Mouse (Mus musculus): ENCODE measurements around the gene Ssbp2. TPM values are rescaled to one million over a fixed set of nuclear protein-coding genes. Genes with fewer than 3 reads are reported as not detected.

Ssbp2 gene
- polyA plus RNA-seq, 1 experiment from 2014 or later, result 210 TPM

GRCm38 (mm10) chr13:91540145-91541068 is 80.3 kb downstream of the Ssbp2 start:
- ATAC-seq (ENCODE audit: insufficient number of reproducible peaks, insufficient read depth, low FRiP score, low TSS enrichment), result no peak
- H3K27ac ChIP-seq, result no peak overlapping the region
- WGBS, result 92% methylated on average over 2 of the region's 2 CpGs

GRCm38 (mm10) chr13:91541069-91541429 is 81.0 kb downstream of the Ssbp2 start:
- Histone ChIP-seq H3K36me3 (peaks cover 26% of the 10 kb centered on the region; the same call in 1 of the 2 replicates), H3K27ac (no peak overlapping the region), H3K4me1 (no peaks in the 10 kb centered on the region), H3K9me3 (no peaks in the 10 kb centered on the region), H3K27me3 (no peaks in the 10 kb centered on the region), H3K4me2 (replicated peaks) (no peak overlapping the region), H3K9ac (no peak overlapping the region), H3K4me3 (no peak overlapping the region)
- WGBS, result 94% methylated on average over 6 of the region's 6 CpGs
- ATAC-seq (ENCODE audit: insufficient number of reproducible peaks, insufficient read depth, low FRiP score, low TSS enrichment), result no peak

More at GRCm38 (mm10) chr13:91540145-91541068, 80.3 kb downstream of the Ssbp2 start:
- no peaks in the 10 kb centered on the region for H3K4me1 ChIP-seq
- no peak overlapping the region for H3K4me3 ChIP-seq
- H3K27me3 ChIP-seq, result no peaks in the 10 kb centered on the region
- no peak overlapping the region for H3K4me2 ChIP-seq (replicated peaks)
- no peak overlapping the region for H3K9ac ChIP-seq
- H3K9me3 ChIP-seq, result no peaks in the 10 kb centered on the region
- H3K36me3 ChIP-seq, result peaks cover 26% of the 10 kb centered on the region; the same call in 1 of the 2 replicates

- Histone ChIP-seq H3K4me3 (no peak overlapping the region), H3K27ac (no peak overlapping the region), H3K4me1 (no peaks in the 10 kb centered on the region), H3K4me2 (replicated peaks) (no peak overlapping the region), H3K36me3 (peaks cover 20% of the 10 kb centered on the region; the same call in 1 of the 2 replicates), H3K9me3 (no peaks in the 10 kb centered on the region), H3K9ac (no peak overlapping the region), H3K27me3 (no peaks in the 10 kb centered on the region)
- no peak for ATAC-seq (ENCODE audit: insufficient number of reproducible peaks, insufficient read depth, low FRiP score, low TSS enrichment)
- 80% methylated on average over 5 of the region's 5 CpGs for WGBS
Observed at GRCm38 (mm10) chr13:91543555-91543954, 83.5 kb downstream of the Ssbp2 start.

- no peak overlapping the region for H3K4me3 ChIP-seq
- peaks cover 10% of the 10 kb centered on the region; the same call in 1 of the 2 replicates for H3K36me3 ChIP-seq
- H3K4me1 ChIP-seq, result no peaks in the 10 kb centered on the region
- H3K4me2 ChIP-seq (replicated peaks), result no peak overlapping the region
- no peak for ATAC-seq (ENCODE audit: insufficient number of reproducible peaks, insufficient read depth, low FRiP score, low TSS enrichment)
- H3K9me3 ChIP-seq, result no peaks in the 10 kb centered on the region
- WGBS, result 72% methylated on average over 6 of the region's 6 CpGs
- H3K27ac ChIP-seq, result no peak overlapping the region
- H3K9ac ChIP-seq, result no peak overlapping the region
- H3K27me3 ChIP-seq, result no peaks in the 10 kb centered on the region
Observed at GRCm38 (mm10) chr13:91564047-91564446, 104.0 kb downstream of the Ssbp2 start.

GRCm38 (mm10) chr13:91564755-91565154 is 104.7 kb downstream of the Ssbp2 start:
- peaks cover 13% of the 10 kb centered on the region; the same call in 1 of the 2 replicates for H3K36me3 ChIP-seq
- no peak overlapping the region for H3K4me3 ChIP-seq
- no peaks in the 10 kb centered on the region for H3K4me1 ChIP-seq
- H3K4me2 ChIP-seq (replicated peaks), result no peak overlapping the region
- H3K27me3 ChIP-seq, result no peaks in the 10 kb centered on the region
- 83% methylated on average over 6 of the region's 6 CpGs for WGBS
- H3K9me3 ChIP-seq, result no peaks in the 10 kb centered on the region
- ATAC-seq (ENCODE audit: insufficient number of reproducible peaks, insufficient read depth, low FRiP score, low TSS enrichment), result no peak
- no peak overlapping the region for H3K27ac ChIP-seq
- H3K9ac ChIP-seq, result no peak overlapping the region

GRCm38 (mm10) chr13:91581504-91581903 is 121.4 kb downstream of the Ssbp2 start:
- no peak overlapping the region for H3K27ac ChIP-seq
- no peaks in the 10 kb centered on the region for H3K27me3 ChIP-seq
- no peak for ATAC-seq (ENCODE audit: insufficient number of reproducible peaks, insufficient read depth, low FRiP score, low TSS enrichment)
- no peak overlapping the region for H3K4me2 ChIP-seq (replicated peaks)
- no peaks in the 10 kb centered on the region for H3K36me3 ChIP-seq
- no peaks in the 10 kb centered on the region for H3K4me1 ChIP-seq
- no peak overlapping the region for H3K9ac ChIP-seq
- H3K9me3 ChIP-seq, result no peaks in the 10 kb centered on the region
- H3K4me3 ChIP-seq, result no peak overlapping the region

GRCm38 (mm10) chr13:91582212-91582611 is 122.1 kb downstream of the Ssbp2 start:
- Histone ChIP-seq H3K9me3 (no peaks in the 10 kb centered on the region), H3K36me3 (no peaks in the 10 kb centered on the region), H3K4me3 (no peak overlapping the region), H3K9ac (no peak overlapping the region), H3K4me1 (no peaks in the 10 kb centered on the region), H3K27me3 (no peaks in the 10 kb centered on the region), H3K27ac (no peak overlapping the region), H3K4me2 (replicated peaks) (no peak overlapping the region)
- no peak for ATAC-seq (ENCODE audit: insufficient number of reproducible peaks, insufficient read depth, low FRiP score, low TSS enrichment)

- Histone ChIP-seq H3K9ac (no peak overlapping the region), H3K9me3 (no peaks in the 10 kb centered on the region), H3K4me1 (no peaks in the 10 kb centered on the region), H3K4me2 (replicated peaks) (no peak overlapping the region), H3K36me3 (no peaks in the 10 kb centered on the region), H3K4me3 (no peak overlapping the region), H3K27ac (no peak overlapping the region), H3K27me3 (no peaks in the 10 kb centered on the region)
- ATAC-seq (ENCODE audit: insufficient number of reproducible peaks, insufficient read depth, low FRiP score, low TSS enrichment), result no peak
- WGBS, result 72% methylated on average over 5 of the region's 5 CpGs
Observed at GRCm38 (mm10) chr13:91586368-91586767, 126.3 kb downstream of the Ssbp2 start.

GRCm38 (mm10) chr13:91588475-91588874 is 128.4 kb downstream of the Ssbp2 start:
- WGBS, result 74% methylated on average over 2 of the region's 2 CpGs
- Histone ChIP-seq H3K4me1 (no peaks in the 10 kb centered on the region), H3K27ac (no peak overlapping the region), H3K36me3 (no peaks in the 10 kb centered on the region; the same call in 1 of the 2 replicates), H3K4me2 (replicated peaks) (no peak overlapping the region), H3K27me3 (no peaks in the 10 kb centered on the region), H3K9me3 (no peaks in the 10 kb centered on the region), H3K9ac (no peak overlapping the region), H3K4me3 (no peak overlapping the region)
- ATAC-seq (ENCODE audit: insufficient number of reproducible peaks, insufficient read depth, low FRiP score, low TSS enrichment), result no peak

GRCm38 (mm10) chr13:91591863-91592262 is 131.8 kb downstream of the Ssbp2 start:
- no peak overlapping the region for H3K4me3 ChIP-seq
- H3K4me1 ChIP-seq, result no peaks in the 10 kb centered on the region
- H3K27ac ChIP-seq, result no peak overlapping the region
- no peaks in the 10 kb centered on the region for H3K27me3 ChIP-seq
- no peaks in the 10 kb centered on the region; the same call in 1 of the 2 replicates for H3K36me3 ChIP-seq
- H3K4me2 ChIP-seq (replicated peaks), result no peak overlapping the region
- no peak for ATAC-seq (ENCODE audit: insufficient number of reproducible peaks, insufficient read depth, low FRiP score, low TSS enrichment)
- 82% methylated on average over 4 of the region's 4 CpGs for WGBS
- H3K9ac ChIP-seq, result no peak overlapping the region
- no peaks in the 10 kb centered on the region for H3K9me3 ChIP-seq

- H3K9me3 ChIP-seq, result no peaks in the 10 kb centered on the region
- H3K4me3 ChIP-seq, result no peak overlapping the region
- WGBS, result 85% methylated on average over 1 of the region's 1 CpGs
- H3K27ac ChIP-seq, result no peak overlapping the region
- H3K4me1 ChIP-seq, result no peaks in the 10 kb centered on the region
- no peak overlapping the region for H3K9ac ChIP-seq
- H3K4me2 ChIP-seq (replicated peaks), result no peak overlapping the region
- no peaks in the 10 kb centered on the region; the same call in 1 of the 2 replicates for H3K36me3 ChIP-seq
- H3K27me3 ChIP-seq, result no peaks in the 10 kb centered on the region
- ATAC-seq (ENCODE audit: insufficient number of reproducible peaks, insufficient read depth, low FRiP score, low TSS enrichment), result no peak
Observed at GRCm38 (mm10) chr13:91595284-91595683, 135.2 kb downstream of the Ssbp2 start.

- peaks cover 3% of the 10 kb centered on the region; the same call in 1 of the 2 replicates for H3K36me3 ChIP-seq
- no peak overlapping the region for H3K4me2 ChIP-seq (replicated peaks)
- ATAC-seq (ENCODE audit: insufficient number of reproducible peaks, insufficient read depth, low FRiP score, low TSS enrichment), result no peak
- no peaks in the 10 kb centered on the region for H3K9me3 ChIP-seq
- no peaks in the 10 kb centered on the region for H3K4me1 ChIP-seq
- H3K27ac ChIP-seq, result no peak overlapping the region
- H3K9ac ChIP-seq, result no peak overlapping the region
- WGBS, result 90% methylated on average over 3 of the region's 3 CpGs
- H3K27me3 ChIP-seq, result no peaks in the 10 kb centered on the region
- no peak overlapping the region for H3K4me3 ChIP-seq
Observed at GRCm38 (mm10) chr13:91599594-91599993, 139.5 kb downstream of the Ssbp2 start.
